Mouse (Mus musculus) kidney, adult 11 months (tissue): Measurements from ENCODE around the gene Itpr2.

Source experiments
- DNase-seq: peaks from one replicate; pipeline ENCODE4 v3.0.0; 2022

Gene Itpr2

GRCm38 (mm10) chr6:146208983-146209382 is 293.0 kb downstream of the Itpr2 start:
- DNase-seq, result peak; percentile 40

- DNase-seq, result peak; percentile 42
Measured at GRCm38 (mm10) chr6:146207204-146207959, 294.6 kb downstream of the Itpr2 start.

DNA sequence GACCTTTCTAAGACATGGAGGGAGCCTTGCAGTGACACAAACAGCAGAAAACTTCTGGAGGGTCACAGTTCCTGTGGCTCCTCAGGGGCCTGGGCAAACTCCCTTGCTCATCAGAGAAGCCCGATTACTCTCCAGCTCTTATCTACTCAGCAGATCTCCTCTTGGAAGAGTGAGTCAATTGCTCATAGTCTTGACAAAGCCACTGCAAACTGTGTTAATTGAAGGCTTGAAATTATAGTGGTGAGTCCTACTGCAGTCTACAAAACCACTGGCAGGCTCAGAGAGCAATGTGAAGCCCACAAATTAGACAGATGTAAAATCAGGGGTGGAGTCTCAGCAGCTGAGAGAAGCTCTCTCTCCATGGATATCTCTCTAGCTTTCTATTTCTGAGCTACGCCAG is 296.9 kb downstream of the Itpr2 start:
- no peak for DNase-seq

GRCm38 (mm10) chr6:146204470-146204869 is 297.6 kb downstream of the Itpr2 start:
- no peak for DNase-seq

GRCm38 (mm10) chr6:146197868-146198379 is 304.1 kb downstream of the Itpr2 start:
- no peak for DNase-seq

GRCm38 (mm10) chr6:146196701-146197100 is 305.3 kb downstream of the Itpr2 start:
- no peak for DNase-seq

DNA sequence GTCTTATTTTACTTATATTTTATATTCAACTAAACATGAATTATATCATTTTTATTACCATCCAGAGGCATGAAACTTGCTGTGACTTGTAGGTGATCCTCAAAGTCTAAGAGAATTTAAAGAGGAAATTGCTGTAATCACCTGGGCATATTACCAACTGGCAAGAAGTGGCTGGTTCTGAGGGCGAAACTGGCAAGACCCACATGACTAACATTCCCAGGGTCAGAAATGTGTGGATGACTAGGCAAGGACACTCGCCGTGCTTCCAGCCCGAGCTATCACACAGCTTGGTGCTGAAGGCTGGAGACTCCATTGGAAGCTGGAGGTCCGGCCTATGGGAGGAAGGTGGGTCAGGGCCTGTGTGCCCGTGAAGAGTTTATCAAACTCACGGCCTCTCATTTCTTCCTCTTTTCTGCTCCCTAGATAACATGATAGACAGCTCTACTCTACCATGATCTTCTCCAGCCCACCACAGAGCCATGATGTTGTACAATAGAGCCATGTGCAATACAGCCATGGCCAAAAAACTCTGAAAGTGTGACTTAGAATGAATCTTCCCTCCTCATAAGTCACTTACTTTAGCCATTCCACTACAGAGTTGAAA is 306.1 kb downstream of the Itpr2 start:
- no peak for DNase-seq

DNA sequence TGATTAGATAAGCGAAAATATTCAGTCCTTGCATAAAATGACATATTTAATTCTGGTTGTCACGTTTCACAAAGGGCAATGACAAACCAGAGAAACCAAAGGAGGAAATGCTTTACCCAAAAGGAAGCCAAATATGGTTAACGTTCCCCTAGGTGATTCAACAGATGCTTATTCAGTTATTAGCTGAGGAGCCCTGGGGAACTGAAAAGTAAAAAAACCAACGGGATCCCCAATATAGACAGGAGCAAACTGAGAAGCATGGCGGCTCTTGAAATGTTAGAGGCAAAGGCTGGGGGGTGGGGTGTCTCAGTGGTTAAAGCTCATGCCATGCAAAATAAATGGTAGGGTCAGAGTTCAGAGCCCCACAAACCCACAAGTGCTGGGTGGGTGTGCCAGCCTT is 310.1 kb downstream of the Itpr2 start:
- no peak for DNase-seq

DNA sequence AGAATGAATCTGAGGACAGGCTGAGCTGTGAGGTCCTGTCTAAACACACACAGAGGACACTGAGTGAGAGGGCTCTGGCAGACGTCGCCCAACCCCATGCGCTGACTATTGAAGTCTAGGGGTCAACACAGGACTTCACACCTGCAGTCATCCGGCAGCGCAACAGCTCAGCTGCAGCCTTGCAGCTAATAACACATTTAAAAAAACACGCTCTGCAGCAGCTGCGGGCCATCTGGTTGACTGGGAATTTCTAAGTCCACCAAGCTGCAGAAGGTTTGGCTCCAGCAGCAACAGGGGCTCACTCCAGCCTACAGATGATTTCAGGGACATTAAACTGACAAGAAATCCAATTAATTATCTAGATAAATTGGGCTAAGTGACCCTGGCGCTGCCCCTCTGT is 312.0 kb downstream of the Itpr2 start:
- no peak for DNase-seq

GRCm38 (mm10) chr6:146185532-146185931 is 316.5 kb downstream of the Itpr2 start:
- no peak for DNase-seq

DNA sequence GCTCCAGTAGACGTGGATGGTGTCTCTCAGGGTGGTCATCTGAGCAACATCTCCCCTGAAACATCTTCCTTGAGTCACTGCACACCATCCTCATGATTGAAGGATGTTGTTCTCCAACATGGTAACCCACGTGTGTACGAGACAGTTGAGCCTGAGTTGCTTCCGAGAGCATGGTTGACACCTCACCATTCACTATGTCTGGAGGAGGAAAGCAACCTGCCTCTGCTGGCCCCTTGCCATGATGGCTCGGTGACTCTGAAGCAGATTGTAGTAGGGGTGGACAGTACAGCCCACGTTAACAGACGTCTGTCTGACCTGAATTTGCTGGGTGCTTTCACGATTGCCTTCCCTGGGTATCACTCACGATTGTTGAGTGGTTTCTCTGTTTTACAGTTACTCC is 317.3 kb downstream of the Itpr2 start:
- DNase-seq, result no peak

DNA sequence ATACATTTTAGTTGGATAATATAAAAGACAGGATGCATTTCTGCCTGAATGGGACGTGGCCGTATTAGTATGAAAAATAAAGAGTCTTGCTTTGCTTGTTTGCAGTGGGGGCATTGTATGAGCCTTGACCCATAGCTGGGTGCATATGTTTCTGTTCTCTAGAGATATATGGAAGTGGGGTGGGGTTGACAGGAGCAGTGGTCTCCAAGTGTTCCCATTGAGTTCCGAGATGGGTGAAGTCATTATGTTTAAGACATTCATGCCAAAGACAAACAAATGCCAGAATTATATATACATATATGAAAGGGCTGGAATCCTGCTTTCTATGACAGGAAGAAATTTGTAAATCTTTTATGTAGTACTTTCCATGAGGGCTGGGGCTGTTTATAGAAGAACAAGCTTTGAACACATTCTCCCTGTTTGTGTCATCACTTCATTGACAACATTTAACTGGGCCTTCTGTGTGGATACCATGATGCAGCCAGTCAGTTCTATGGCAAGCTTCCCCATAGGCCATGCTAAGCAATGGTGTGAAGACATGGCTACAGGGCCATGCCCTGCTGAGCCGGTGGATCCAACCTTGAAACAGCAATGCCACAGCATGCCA is 327.3 kb downstream of the Itpr2 start:
- DNase-seq, result no peak

DNA sequence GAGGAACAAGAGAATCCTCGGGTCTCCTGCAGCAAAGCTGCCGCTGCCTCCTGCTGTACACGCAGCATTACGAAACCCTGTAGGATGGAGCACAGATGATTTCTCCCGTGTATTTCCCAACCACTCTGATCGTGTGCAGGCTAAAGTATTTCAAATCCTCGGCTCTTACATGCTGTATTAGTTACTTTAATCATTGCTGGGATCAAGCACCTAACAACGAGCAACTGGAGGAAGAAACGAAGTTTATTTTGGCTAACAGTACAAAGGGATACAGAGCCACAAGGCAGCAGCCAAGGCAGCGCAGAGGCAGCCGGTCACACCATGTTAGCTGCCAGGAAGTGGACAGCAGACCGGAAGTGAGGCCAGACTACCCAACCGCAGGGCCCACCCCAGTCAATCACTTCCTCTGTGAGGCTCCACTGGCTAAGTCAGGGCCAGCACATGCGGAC is 331.4 kb downstream of the Itpr2 start:
- DNase-seq, result peak; percentile 17

GRCm38 (mm10) chr6:146167207-146167606 is 334.8 kb downstream of the Itpr2 start:
- no peak for DNase-seq

DNA sequence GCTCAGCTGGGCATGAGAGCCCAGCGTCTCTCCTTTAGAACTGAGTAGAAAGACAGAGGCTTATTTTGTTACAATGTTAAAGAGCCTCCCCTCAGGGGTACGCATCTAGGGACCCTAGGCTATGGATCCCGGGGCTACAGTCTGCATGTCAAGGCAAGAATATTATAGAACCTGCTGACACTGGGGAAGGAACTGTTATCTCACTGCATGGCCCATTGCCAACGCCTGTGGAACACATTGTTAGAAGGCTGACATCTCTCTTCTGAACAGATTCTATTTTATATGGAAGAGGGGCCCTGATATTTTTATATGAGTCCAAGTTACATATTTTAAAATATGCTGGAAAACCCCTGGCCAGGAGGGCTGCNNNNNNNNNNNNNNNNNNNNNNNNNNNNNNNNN is 342.4 kb downstream of the Itpr2 start:
- no peak for DNase-seq

- no peak for DNase-seq
Measured at GRCm38 (mm10) chr6:146158717-146159116, 343.3 kb downstream of the Itpr2 start.

GRCm38 (mm10) chr6:146157983-146158535 is 344.0 kb downstream of the Itpr2 start:
- no peak for DNase-seq

DNA sequence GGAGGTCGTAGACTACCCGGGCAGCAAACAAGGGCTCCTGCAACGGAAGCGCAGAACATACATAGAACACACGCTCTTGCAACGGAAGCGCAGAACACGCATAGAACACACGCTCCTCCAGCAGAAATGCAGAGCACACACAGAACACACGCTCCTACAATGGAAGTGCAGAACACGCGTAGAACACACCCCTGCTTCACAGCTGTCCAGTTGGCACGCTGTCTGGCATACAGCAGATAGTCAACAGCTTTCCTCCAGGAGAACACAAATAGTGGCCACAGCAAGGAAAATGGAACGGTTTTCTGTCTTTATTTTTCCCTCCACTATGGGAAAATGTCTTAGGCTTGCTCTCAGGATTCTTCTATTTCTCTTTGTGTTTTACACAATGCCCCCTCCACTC is 344.9 kb downstream of the Itpr2 start:
- no peak for DNase-seq

- no peak for DNase-seq
Measured at GRCm38 (mm10) chr6:146156536-146156935, 345.5 kb downstream of the Itpr2 start.

DNA sequence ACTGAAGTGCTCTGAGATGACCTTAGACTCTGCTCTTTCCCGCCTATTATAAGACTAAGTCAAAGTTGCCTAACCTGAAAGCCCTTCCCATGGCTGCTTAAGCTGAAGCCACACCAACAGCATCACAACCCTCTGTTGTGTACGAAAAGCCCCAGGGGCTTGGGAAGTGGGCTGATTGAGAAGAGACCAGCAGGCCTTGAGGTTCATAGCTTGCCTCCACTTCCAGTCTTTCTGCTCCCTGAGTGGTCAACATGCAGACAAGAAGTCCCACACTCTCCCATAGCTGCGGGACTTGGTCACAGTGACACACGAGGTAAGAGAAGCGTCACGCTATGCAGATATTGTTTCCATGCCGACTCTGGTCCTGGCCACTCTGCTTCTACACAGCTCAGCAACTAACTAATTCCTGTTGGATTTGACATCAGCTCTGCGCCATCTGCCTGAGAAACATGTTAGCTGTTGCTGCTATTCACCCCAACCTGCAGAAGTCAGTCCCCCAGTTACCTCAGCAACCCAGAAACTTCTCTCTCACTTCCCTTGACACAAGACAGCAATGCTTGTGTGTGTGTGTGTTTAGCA is 346.8 kb downstream of the Itpr2 start:
- no peak for DNase-seq

GRCm38 (mm10) chr6:146152843-146153242 is 349.2 kb downstream of the Itpr2 start:
- no peak for DNase-seq

GRCm38 (mm10) chr6:146140966-146141585 is 360.9 kb downstream of the Itpr2 start:
- no peak for DNase-seq

DNA sequence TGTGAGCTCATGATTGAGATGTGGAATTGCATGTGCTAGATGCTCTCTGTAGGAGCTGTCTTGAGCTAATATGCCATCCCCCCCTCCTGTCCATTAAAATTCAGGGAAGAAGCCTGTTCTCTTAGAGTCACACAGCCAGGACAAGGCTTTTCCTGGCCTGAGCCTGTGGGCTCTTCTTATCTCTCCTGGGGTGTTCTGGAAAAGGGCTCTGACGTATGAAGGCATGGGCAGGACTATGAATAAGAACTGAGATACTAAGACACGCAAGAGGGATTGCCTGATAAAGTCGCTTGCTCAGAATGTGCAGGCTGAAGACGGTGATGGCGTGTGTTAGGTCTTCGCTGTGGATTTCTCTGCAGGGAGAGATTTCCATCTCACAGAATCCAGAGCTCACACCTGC is 361.9 kb downstream of the Itpr2 start:
- DNase-seq, result no peak
